Mouse (Mus musculus) bone marrow macrophage, adult 2 months (primary cell): ENCODE measurements around the gene Fut2. TPM values are rescaled to one million over a fixed set of nuclear protein-coding genes. Genes with fewer than 3 reads are reported as not detected.
"Not testable (repeated sequence)": the region's sequence is repeated elsewhere in the genome, so short reads cannot be mapped to it uniquely, and the experiment has no call there.

Experiments used
- H3K27ac ChIP-seq: 2 replicates; pipeline ENCODE4 v1.5.1; 2012; ENCODE audit warnings: low read depth, low read length; ENCODE audit not compliant: insufficient read depth
- H3K4me1 ChIP-seq: 2 replicates; pipeline ENCODE4 v1.6.1; 2012; ENCODE audit warnings: low read length; ENCODE audit not compliant: control insufficient read depth, insufficient read depth
- H3K4me3 ChIP-seq: 2 replicates; pipeline ENCODE4 v1.5.1; 2012; ENCODE audit warnings: mild to moderate bottlenecking, low read length, moderate library complexity; ENCODE audit not compliant: insufficient read depth
- CTCF ChIP-seq: IDR thresholded peaks from 2 replicates; pipeline ENCODE4 v1.5.1; 2012; ENCODE audit warnings: low read depth, mild to moderate bottlenecking, low read length, moderate library complexity
- POLR2A ChIP-seq: IDR thresholded peaks from 2 replicates; pipeline ENCODE4 v1.6.1; 2012; ENCODE audit warnings: mild to moderate bottlenecking, low read depth, low read length, borderline replicate concordance
- polyA plus RNA-seq: library from polyadenylated mRNA; stranded (reverse); fragments of >200 nt; gene quantifications from 2 replicates; pipeline ENCODE4 v1.2.4, GENCODE M21; 2012; ENCODE audit not compliant: missing spikeins, insufficient read depth, insufficient read length

The Fut2 gene
- polyA plus RNA-seq, 1 experiment = not detected

- Histone ChIP-seq H3K4me1 (peaks cover 35% of the 10 kb centered on the region), H3K4me3 (no peak overlapping the region), H3K27ac (no peak overlapping the region)
- TF ChIP-seq POLR2A (no peak), CTCF (no peak)
Measured at GRCm38 (mm10) chr7:45678513-45678912, 12.3 kb upstream of the Fut2 start.

- TF ChIP-seq CTCF (no peak), POLR2A (no peak)
- Histone ChIP-seq H3K4me1 (peaks cover 35% of the 10 kb centered on the region), H3K4me3 (no peak overlapping the region), H3K27ac (no peak overlapping the region)
Measured at GRCm38 (mm10) chr7:45677627-45678295, 11.6 kb upstream of the Fut2 start.

GRCm38 (mm10) chr7:45668921-45669320 lies 2.7 kb upstream of the Fut2 start:
- Histone ChIP-seq H3K27ac (no peak overlapping the region), H3K4me1 (no peaks in the 10 kb centered on the region), H3K4me3 (no peak overlapping the region)
- TF ChIP-seq POLR2A = no peak
- TF ChIP-seq CTCF = no peak

- Histone ChIP-seq H3K4me3 (no peak overlapping the region), H3K27ac (no peak overlapping the region), H3K4me1 (no peaks in the 10 kb centered on the region)
- TF ChIP-seq CTCF = no peak
- no peak for TF ChIP-seq POLR2A
Measured at GRCm38 (mm10) chr7:45667761-45668160, 1.6 kb upstream of the Fut2 start.

- Histone ChIP-seq H3K4me3 (no peak overlapping the region), H3K4me1 (peaks cover 7% of the 10 kb centered on the region), H3K27ac (no peak overlapping the region)
- TF ChIP-seq POLR2A (no peak), CTCF (no peak)
Measured at GRCm38 (mm10) chr7:45665303-45666138, 673 bp downstream of the Fut2 start.

GRCm38 (mm10) chr7:45661702-45662101 lies 4.5 kb downstream of the Fut2 start:
- not testable (repeated sequence) for H3K4me3 ChIP-seq, H3K27ac ChIP-seq
- H3K4me1 ChIP-seq = peaks cover 10% of the 10 kb centered on the region

- no peak for TF ChIP-seq CTCF
- no peak for TF ChIP-seq POLR2A
Measured at GRCm38 (mm10) chr7:45660746-45661478, 5.3 kb downstream of the Fut2 start.

GRCm38 (mm10) chr7:45654424-45655047 lies 11.7 kb downstream of the Fut2 start:
- TF ChIP-seq POLR2A (no peak), CTCF (no peak)
- Histone ChIP-seq H3K4me3 (no peak overlapping the region), H3K27ac (no peak overlapping the region), H3K4me1 (no peaks in the 10 kb centered on the region)

More at GRCm38 (mm10) chr7:45660746-45661478, 5.3 kb downstream of the Fut2 start:
- Histone ChIP-seq H3K4me3 (no peak overlapping the region), H3K4me1 (peaks cover 10% of the 10 kb centered on the region), H3K27ac (no peak overlapping the region)

- H3K27ac ChIP-seq, H3K4me1 ChIP-seq, H3K4me3 ChIP-seq: not testable (repeated sequence)
Measured at GRCm38 (mm10) chr7:45650484-45650883, 15.7 kb downstream of the Fut2 start.
